Mouse (Mus musculus): Measurements from ENCODE around the gene Vsig10.
"Not testable (repeated sequence)": the region's sequence is repeated elsewhere in the genome, so short reads cannot be mapped to it uniquely, and the experiment has no call there.

Vsig10 gene

GRCm38 (mm10) chr5:117318741-117319629 lies at the start of gene Vsig10:
Gene Vsig10, plus strand, starts transcription at chr5:117319083.
- peak; percentile 58 for DNase-seq (ENCODE audit: low read depth, low spot score)

GRCm38 (mm10) chr5:117269395-117269794 lies 49.5 kb upstream of the Vsig10 start:
- no peak for DNase-seq (ENCODE audit: low read depth, low spot score)

GRCm38 (mm10) chr5:117271945-117272344 lies 46.9 kb upstream of the Vsig10 start:
- DNase-seq (ENCODE audit: low read depth, low spot score): no peak

GRCm38 (mm10) chr5:117274817-117275216 lies 44.1 kb upstream of the Vsig10 start:
- DNase-seq (ENCODE audit: low read depth, low spot score): no peak

GRCm38 (mm10) chr5:117277784-117278183 lies 41.1 kb upstream of the Vsig10 start:
- no peak for DNase-seq (ENCODE audit: low read depth, low spot score)

- DNase-seq (ENCODE audit: low read depth, low spot score): no peak
Measured at GRCm38 (mm10) chr5:117278809-117279668, 39.8 kb upstream of the Vsig10 start.

- no peak for DNase-seq (ENCODE audit: low read depth, low spot score)
Measured at GRCm38 (mm10) chr5:117279669-117280050, 39.2 kb upstream of the Vsig10 start.

GRCm38 (mm10) chr5:117281536-117281935 lies 37.3 kb upstream of the Vsig10 start:
- DNase-seq (ENCODE audit: low read depth, low spot score): no peak

GRCm38 (mm10) chr5:117282360-117282759 lies 36.5 kb upstream of the Vsig10 start:
- DNase-seq (ENCODE audit: low read depth, low spot score): no peak

- no peak for DNase-seq (ENCODE audit: low read depth, low spot score)
Measured at GRCm38 (mm10) chr5:117284029-117284428, 34.9 kb upstream of the Vsig10 start.

GRCm38 (mm10) chr5:117284682-117285081 lies 34.2 kb upstream of the Vsig10 start:
- DNase-seq (ENCODE audit: low read depth, low spot score): no peak

- no peak for DNase-seq (ENCODE audit: low read depth, low spot score)
Measured at GRCm38 (mm10) chr5:117285266-117285665, 33.6 kb upstream of the Vsig10 start.

- DNase-seq (ENCODE audit: low read depth, low spot score): no peak
Measured at GRCm38 (mm10) chr5:117286286-117286685, 32.6 kb upstream of the Vsig10 start.

- DNase-seq (ENCODE audit: low read depth, low spot score): peak; percentile 97
Measured at GRCm38 (mm10) chr5:117286831-117287822, 31.8 kb upstream of the Vsig10 start, which contains the start of gene Pebp1. Gene Pebp1, minus strand, starts transcription at chr5:117287625.

- DNase-seq (ENCODE audit: low read depth, low spot score): no peak
Measured at GRCm38 (mm10) chr5:117289646-117290045, 29.2 kb upstream of the Vsig10 start.

- no peak for DNase-seq (ENCODE audit: low read depth, low spot score)
Measured at GRCm38 (mm10) chr5:117290081-117290480, 28.8 kb upstream of the Vsig10 start.

GRCm38 (mm10) chr5:117291312-117291711 lies 27.6 kb upstream of the Vsig10 start:
- no peak for DNase-seq (ENCODE audit: low read depth, low spot score)

- DNase-seq (ENCODE audit: low read depth, low spot score): no peak
Measured at GRCm38 (mm10) chr5:117292547-117292946, 26.3 kb upstream of the Vsig10 start.

GRCm38 (mm10) chr5:117293776-117294175 lies 25.1 kb upstream of the Vsig10 start:
- DNase-seq (ENCODE audit: low read depth, low spot score): not testable (repeated sequence)

- DNase-seq (ENCODE audit: low read depth, low spot score): no peak
Measured at GRCm38 (mm10) chr5:117295011-117295410, 23.9 kb upstream of the Vsig10 start.

- no peak for DNase-seq (ENCODE audit: low read depth, low spot score)
Measured at GRCm38 (mm10) chr5:117302899-117303298, 16.0 kb upstream of the Vsig10 start.
